Mouse (Mus musculus) ES-E14 (cell line): ENCODE data around the gene Ly6g6c.

ENCODE experiments used
- CHD2 ChIP-seq: IDR thresholded peaks from 2 replicates; pipeline ENCODE4 v1.6.1; 2014; ENCODE audit warnings: mild to moderate bottlenecking, low read depth, low read length, inconsistent platforms
- MAFK ChIP-seq: IDR thresholded peaks from 2 replicates; pipeline ENCODE4 v1.6.1; 2014; ENCODE audit warnings: mild to moderate bottlenecking, low read depth, low read length, inconsistent platforms; ENCODE audit not compliant: insufficient read depth
- ZNF384 ChIP-seq: IDR thresholded peaks from 2 replicates; pipeline ENCODE4 v1.6.1; 2012; ENCODE audit warnings: low read depth, low read length, inconsistent platforms

DNA sequence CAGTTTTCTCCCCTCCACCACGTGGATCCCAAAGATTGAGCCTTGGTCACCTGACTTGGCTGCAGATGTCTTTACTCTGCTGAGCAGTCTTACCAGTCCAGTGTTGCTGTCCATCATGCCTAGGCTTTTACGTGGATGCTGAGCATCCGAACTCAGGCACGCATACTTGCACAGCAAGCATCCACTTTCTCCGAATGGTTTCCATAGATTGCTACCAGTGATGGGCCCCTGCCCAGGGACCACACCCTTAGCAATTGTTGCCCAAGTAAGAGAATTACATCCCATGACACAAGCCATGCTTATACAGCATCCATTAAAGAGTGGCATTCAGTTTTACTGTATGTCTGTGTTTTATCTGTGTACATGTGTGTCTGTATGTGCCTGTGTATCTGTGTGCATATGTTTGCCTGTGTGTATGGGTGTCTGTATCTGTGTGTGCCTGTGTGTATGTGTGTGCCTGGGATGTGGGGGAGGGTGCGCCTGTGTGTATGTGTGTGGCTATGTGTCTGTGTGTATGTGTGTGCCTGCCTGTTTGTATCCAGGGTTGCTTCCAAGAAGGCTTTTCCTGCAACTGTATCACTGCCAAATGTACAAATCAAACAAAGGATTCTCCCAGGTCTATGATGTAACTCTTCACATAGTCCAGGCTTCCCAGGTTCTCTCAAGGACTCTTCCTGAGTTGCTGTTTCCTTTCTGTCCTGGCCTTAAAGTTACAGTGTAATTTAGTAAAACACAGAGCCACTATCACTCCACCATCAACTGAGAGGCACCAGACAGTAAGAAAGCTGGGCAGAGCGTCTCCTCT, 9.3 kb upstream of the Ly6g6c start:
- TF ChIP-seq CHD2 (no peak), ZNF384 (no peak), MAFK (no peak)
